17 mouse cellular contexts compared by ENCODE assay signal in genomic region chr9:58668171-58668570, GRCm38 (mm10).
"Had no signal": no experiment of that assay in that cellular context is flagged by ENCODE, and none has a peak within 500 bp of the region (broad histone marks: within the 10 kb centered on the region; RNA-seq: fewer than 3 reads in every experiment).

No protein-coding gene starts in this region.

- H3K27me3 ChIP-seq: limb, embryonic 12.5 days; lung, embryonic 15.5 days; midbrain, embryonic 15.5 days; neural tube, embryonic 13.5 days had no signal

- H3K27ac ChIP-seq: kidney, postnatal 0 days; limb, embryonic 12.5 days; lung, embryonic 15.5 days; macrophage; midbrain, embryonic 15.5 days; neural tube, embryonic 13.5 days had no signal

- H3K9ac ChIP-seq: limb, embryonic 12.5 days; lung, embryonic 15.5 days; midbrain, embryonic 15.5 days; neural tube, embryonic 13.5 days had no signal

- H3K36me3 ChIP-seq: midbrain, embryonic 15.5 days had no signal

- H3K4me1 ChIP-seq: megakaryocyte, embryonic 14.5 days; midbrain, embryonic 15.5 days; neural tube, embryonic 13.5 days had no signal

- DNase-seq: kidney, postnatal 36 days; layer of hippocampus, adult 9-11 months; layer of hippocampus, postnatal 36 days; lung, postnatal 14 days; retina, postnatal 1 day; right cerebral cortex, postnatal 4 days; spleen, adult 18-20 months; thymus, adult 18-20 months; thymus, postnatal 14 days had no signal

- H3K4me3 ChIP-seq: limb, embryonic 12.5 days; lung, embryonic 15.5 days; megakaryocyte, embryonic 14.5 days; midbrain, embryonic 15.5 days; neural tube, embryonic 13.5 days had no signal

- H3K9me3 ChIP-seq: limb, embryonic 12.5 days; lung, embryonic 15.5 days; megakaryocyte, embryonic 14.5 days; midbrain, embryonic 15.5 days; neural tube, embryonic 13.5 days had no signal

- H3K4me2 ChIP-seq: limb, embryonic 12.5 days; lung, embryonic 15.5 days; midbrain, embryonic 11.5 days; midbrain, embryonic 15.5 days; neural tube, embryonic 13.5 days had no signal

- ATAC-seq: midbrain, embryonic 15.5 days had no signal
